In genomic region chr9:66585191-66585590, GRCm38 (mm10) we compare ENCODE assay signal across 32 mouse cellular contexts.
"Had no signal": no experiment of that assay in that cellular context is flagged by ENCODE, and none has a peak within 500 bp of the region (broad histone marks: within the 10 kb centered on the region; RNA-seq: fewer than 3 reads in every experiment).

No protein-coding gene starts in this region.

- H3K27me3 ChIP-seq: limb, embryonic 12.5 days; limb, embryonic 13.5 days; limb, embryonic 15.5 days; liver, embryonic 12.5 days; liver, embryonic 13.5 days; liver, embryonic 15.5 days; lung, embryonic 15.5 days; megakaryocyte, embryonic 14.5 days; midbrain, embryonic 12.5 days; midbrain, embryonic 13.5 days; midbrain, embryonic 15.5 days; neural tube, embryonic 12.5 days had no signal

- H3K9me3 ChIP-seq: limb, embryonic 10.5 days; limb, embryonic 12.5 days; limb, embryonic 13.5 days; limb, embryonic 15.5 days; liver, embryonic 12.5 days; liver, embryonic 13.5 days; liver, embryonic 15.5 days; lung, embryonic 15.5 days; megakaryocyte, embryonic 14.5 days; midbrain, embryonic 10.5 days; midbrain, embryonic 12.5 days; midbrain, embryonic 13.5 days; midbrain, embryonic 15.5 days; neural tube, embryonic 12.5 days had no signal

- H3K9ac ChIP-seq: limb, embryonic 12.5 days; limb, embryonic 13.5 days; limb, embryonic 15.5 days; liver, embryonic 12.5 days; liver, embryonic 13.5 days; liver, embryonic 14.5 days; liver, embryonic 15.5 days; liver, postnatal 0 days; lung, embryonic 14.5 days; lung, embryonic 15.5 days; midbrain, embryonic 12.5 days; midbrain, embryonic 13.5 days; midbrain, embryonic 15.5 days; neural tube, embryonic 12.5 days had no signal

- H3K4me2 ChIP-seq: limb, embryonic 12.5 days; limb, embryonic 13.5 days; limb, embryonic 15.5 days; liver, embryonic 11.5 days; liver, embryonic 12.5 days; liver, embryonic 13.5 days; liver, embryonic 15.5 days; lung, embryonic 14.5 days; lung, embryonic 15.5 days; midbrain, embryonic 11.5 days; midbrain, embryonic 12.5 days; midbrain, embryonic 13.5 days; midbrain, embryonic 15.5 days; neural tube, embryonic 12.5 days had no signal

- H3K4me3 ChIP-seq: limb, embryonic 10.5 days; limb, embryonic 12.5 days; limb, embryonic 13.5 days; limb, embryonic 15.5 days; liver, embryonic 12.5 days; liver, embryonic 13.5 days; liver, embryonic 15.5 days; lung, embryonic 15.5 days; megakaryocyte, embryonic 14.5 days; midbrain, embryonic 10.5 days; midbrain, embryonic 12.5 days; midbrain, embryonic 13.5 days; midbrain, embryonic 15.5 days; myocyte; neural tube, embryonic 12.5 days had no signal

- DNase-seq: left cerebral cortex, postnatal 4 days; liver; liver, embryonic 13.5 days; liver, postnatal 0 days; lung, adult 18-20 months; lung, adult 2 months; lung, embryonic 14.5 days; lung, postnatal 10 days; lung, postnatal 14 days; lung, postnatal 36 days; lung, postnatal 4 days; midbrain, embryonic 14.5 days had no signal

- H3K27ac ChIP-seq: limb, embryonic 10.5 days; limb, embryonic 12.5 days; limb, embryonic 13.5 days; limb, embryonic 15.5 days; liver, embryonic 12.5 days; liver, embryonic 13.5 days; liver, embryonic 14.5 days; liver, embryonic 15.5 days; lung, embryonic 15.5 days; macrophage; midbrain, embryonic 10.5 days; midbrain, embryonic 12.5 days; midbrain, embryonic 13.5 days; midbrain, embryonic 15.5 days; neural tube, embryonic 12.5 days had no signal

- ATAC-seq: liver, embryonic 12.5 days; liver, postnatal 0 days; lung, postnatal 0 days; midbrain, embryonic 13.5 days; midbrain, embryonic 15.5 days; midbrain, embryonic 16.5 days had no signal

- H3K36me3 ChIP-seq: limb, embryonic 12.5 days; limb, embryonic 13.5 days; limb, embryonic 15.5 days; liver, embryonic 12.5 days; liver, embryonic 13.5 days; liver, embryonic 15.5 days; lung, embryonic 15.5 days; midbrain, embryonic 12.5 days; midbrain, embryonic 13.5 days; midbrain, embryonic 15.5 days; neural tube, embryonic 12.5 days had no signal
